Mouse (Mus musculus): Measurements from ENCODE around the gene Smarca2.

The Smarca2 gene

DNA sequence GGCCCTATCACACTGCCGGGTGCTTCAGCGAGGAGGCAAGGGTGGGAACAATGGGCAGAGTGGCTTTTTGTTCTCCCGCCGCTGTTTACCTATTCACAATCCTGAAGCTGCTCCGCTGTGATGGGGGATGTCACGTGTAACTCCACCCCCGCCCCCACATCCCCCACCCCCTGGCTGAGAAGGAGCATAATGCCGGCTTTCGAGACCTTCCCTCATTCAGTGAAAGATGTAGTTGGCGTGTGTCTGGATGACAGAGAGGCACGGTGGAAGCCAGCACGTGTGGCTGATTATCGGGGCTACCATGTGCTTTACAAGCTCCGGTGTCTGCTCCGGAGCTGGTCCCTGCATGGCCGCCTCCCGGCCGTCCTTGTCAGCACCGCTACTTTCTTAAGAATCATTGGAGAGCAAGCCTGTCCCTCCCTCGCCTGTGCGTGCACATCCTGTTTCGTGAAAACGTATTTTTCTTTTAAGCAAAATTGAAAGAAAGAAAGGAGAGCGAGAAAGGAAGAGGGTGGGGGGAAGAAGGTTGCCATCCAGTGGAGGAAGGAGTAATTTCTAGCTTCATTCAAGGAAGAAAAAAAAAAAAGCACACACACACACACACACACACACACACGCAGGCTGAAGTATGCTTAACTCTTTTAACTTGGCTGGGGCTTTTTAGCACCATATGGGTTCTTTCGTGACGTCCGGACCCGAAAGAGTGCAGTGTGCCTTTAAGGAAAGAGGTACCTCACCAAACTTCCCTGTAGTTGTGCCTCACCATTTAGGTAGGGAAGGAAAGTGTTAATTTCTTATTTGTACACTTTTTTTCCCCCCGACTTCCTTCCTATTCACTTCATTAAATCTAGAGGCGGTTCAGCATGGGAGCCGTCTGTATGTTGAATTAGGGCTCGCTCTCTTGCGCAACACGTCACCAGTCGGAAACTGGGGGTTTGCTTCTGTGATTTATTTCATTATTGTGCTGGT lies 143.0 kb downstream of the Smarca2 start:
- peak; percentile 14 for DNase-seq (ENCODE audit: low spot score)

DNA sequence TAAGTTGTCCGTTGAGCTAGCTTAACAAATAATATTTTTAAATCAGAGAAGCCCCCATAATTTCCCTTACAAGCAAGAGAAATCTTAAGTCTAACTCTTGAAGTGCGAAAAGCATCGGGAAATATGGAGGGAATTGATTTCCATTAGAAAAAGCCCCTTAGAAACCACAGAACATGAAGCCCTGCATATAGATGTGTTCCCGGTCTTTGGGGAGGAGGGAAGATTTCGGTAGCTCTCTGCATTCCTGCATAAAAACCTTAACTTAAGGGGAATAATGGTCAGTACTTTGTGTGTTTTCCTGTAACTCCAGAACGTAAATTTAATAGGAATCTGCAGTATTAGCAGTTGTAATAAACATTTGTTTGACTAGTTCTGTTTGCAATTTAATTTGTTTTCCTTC lies 143.8 kb downstream of the Smarca2 start:
- no peak for DNase-seq (ENCODE audit: low spot score)

DNA sequence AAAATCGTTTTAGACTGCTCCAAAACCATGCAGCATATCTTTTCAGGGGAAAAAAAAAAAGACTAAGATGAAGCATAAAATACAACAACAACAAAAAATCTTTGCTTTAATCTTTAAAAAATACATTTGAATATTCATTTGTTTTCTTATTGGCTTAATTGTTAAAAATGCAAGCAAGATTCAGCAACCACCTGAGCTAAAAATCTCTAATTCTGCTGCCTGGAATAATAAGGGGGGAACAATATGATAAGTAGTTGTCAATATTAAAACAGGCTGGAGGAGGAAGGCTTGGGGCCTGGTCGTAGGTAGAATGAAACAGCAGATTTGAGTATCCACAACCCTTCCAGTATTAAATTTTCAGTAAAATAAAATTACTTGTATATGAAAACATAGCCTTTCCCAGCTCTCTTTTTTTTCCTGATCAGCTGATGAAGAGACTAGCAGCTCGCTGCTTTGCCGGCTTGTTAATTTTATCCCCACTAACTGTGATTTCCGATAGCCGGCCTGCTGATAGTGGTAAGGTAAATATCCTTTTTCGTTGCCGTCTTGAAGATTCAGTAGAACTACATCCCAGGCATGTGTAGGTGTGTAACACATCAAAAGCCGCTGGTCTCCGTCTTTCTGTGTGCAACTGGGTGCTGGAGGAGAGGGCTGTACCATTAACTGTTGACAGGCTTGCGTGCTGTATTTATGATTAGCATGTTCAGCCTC lies 144.7 kb downstream of the Smarca2 start:
- no peak for DNase-seq (ENCODE audit: low spot score)

DNA sequence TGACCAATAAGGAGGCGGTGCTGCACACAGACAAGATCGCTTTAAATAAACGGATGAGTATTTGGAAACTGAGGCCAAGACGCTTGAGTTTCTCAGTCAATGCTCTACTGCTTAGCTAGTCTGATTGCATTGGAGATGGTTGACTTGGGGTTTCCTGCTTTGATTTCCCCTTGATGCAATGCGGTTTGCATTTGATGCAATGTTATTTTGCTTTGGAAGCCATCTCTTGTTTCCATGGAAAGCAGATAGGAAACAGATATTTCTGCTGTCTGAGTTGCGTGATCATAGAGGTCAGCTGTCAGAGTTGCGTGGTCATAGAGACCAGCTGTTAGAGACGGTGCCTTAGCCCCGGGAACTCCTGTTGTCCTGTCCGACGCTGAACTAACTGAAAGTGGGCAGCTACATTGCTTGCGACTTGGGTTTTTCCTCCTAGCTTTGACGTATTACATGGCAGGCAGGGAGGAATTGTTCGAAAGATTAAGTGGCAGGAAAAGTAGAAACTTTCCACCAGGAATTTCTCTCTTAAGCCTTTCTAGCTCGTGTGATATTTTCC lies 147.8 kb downstream of the Smarca2 start:
- DNase-seq (ENCODE audit: low spot score) = no peak

DNA sequence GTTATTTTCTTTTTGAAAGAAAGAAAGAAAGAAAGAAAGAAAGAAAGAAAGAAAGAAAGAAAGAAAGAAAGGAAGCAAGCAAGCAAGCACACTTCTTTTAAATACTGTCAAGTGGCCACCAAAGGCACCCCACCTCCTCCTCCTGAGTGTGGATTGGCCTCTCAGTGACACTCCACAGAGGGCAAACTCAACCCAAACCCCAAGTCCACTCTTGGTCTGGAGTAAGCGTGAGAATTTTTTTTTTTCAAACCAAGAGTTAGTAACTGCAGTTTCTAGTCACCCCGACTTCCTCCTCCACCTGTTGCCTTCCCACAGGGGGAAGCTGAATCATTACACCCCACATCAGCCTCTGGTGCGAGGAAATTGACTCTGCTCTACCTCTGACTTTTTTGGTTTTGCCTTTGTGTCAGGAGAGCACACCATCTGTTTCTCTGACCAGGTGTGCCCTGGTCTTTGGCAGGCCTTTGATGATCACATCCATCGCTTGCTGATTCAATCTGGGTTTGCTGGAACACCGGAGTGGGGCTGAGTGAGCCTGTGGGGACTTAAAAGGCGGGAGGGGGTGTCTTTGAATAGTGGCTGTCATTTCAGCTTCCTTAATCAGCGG lies 148.5 kb downstream of the Smarca2 start:
- DNase-seq (ENCODE audit: low spot score) = no peak

DNA sequence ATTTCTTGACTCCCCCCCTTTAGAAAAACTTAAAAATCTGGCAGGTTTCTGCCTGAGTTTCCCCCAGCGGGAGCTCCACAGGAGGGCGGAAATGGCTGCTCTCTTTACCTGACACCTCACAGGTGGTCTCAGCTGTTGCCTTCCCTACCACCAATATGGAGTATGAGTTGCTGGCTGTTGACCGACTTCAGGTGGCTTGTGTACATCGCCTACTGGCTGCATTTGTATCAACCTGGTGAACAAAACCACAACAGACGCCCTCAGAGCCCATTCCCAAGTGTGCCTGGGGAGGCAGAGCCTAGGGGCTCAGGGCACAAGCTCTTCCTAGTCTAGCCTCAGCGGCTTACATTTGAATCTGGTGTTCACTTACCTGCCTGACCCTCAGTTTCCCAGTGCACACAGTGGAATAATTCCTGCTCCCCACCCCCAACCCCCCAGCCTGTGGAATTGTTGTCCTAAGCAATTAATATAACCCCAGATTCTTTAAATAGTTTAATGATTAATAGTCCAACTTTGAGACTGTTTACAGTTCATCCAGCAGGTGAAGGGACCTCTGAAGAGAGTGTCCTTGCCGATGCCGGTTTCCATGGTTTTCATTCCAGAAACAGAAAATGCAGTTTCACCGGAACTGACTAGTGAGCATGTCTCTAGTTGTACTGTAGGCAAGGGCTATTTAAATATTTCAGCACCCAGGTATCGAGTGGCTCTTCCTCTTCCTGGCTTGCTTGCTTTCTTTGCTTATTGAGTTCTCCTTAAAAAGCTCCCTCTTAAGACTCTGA lies 149.4 kb downstream of the Smarca2 start:
- no peak for DNase-seq (ENCODE audit: low spot score)

DNA sequence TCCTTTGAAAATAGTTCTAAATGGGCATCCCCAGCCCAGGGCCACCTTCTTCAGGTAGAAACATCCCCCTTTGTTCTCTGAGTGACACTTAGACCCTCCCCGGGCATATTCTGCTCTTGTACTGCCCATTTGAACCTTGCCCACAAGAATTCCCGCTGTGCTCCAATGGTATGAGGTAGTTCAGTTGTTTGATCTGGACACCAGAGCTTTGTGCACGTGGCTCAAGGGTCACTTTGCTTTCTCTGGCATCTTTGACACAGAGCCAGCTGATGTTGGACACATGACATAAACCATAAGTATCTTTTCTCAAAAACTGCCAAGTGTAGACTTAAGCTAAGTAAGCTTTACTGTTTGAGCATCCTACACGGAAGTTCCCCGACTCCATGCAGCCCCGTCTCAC lies 151.1 kb downstream of the Smarca2 start:
- no peak for DNase-seq (ENCODE audit: low spot score)

DNA sequence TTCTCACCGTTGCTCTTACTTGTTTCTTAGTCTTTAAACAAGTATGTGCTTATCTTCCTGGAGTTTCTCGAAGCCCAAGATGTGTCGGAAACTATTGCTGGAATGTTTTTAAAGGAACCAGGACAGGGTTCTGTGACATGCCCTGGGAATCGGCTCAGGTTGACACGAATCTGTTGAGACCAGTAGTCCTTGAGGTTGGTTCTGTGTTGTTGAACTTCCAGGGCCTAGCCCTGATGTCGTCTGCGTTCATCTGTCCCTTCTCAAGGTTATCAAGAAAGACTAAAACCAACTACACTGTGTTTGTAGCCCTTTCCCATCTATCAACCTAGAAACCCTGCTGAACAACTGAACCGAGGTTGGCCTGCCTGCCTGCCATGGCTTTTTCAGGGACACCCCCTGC lies 151.5 kb downstream of the Smarca2 start:
- no peak for DNase-seq (ENCODE audit: low spot score)

DNA sequence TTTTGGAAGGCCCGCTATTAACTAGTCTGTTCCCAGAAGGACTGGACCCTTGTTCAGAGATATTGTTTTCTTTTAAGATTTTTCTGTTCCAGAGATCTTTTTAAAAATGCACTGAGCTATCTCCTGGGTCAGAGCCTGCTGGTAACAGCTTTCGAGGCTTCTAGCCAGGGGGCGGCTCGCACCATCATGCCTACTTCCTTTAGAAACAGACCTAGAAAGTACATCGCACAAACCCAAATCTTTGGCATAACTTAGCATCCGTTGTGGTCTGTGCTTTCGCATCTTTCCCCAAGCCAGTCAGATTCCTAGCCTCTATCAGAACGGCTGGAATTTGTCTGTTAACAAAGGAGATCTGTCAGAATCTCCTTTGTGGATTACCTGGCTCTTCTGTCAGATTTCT lies 153.3 kb downstream of the Smarca2 start:
- DNase-seq (ENCODE audit: low spot score) = no peak

DNA sequence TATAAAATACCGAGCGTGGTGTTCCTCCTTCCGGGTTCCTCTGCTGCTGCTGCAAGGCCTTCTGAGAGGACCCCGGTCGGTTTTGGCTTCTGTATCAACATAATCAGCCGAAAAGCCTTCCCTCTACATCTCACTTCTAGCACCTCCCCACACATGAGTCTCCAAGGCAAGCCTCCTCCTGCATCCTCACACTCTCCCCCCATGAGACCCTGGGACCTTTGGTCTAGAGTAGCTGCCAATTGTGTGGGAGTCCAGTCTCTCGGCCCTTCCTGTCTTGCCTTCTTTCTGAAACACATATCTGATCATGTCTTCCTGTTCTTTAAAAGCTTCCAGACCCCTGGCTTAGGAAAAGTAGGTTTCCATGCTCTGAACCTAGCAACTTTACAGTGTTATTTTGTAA lies 153.8 kb downstream of the Smarca2 start:
- no peak for DNase-seq (ENCODE audit: low spot score)

DNA sequence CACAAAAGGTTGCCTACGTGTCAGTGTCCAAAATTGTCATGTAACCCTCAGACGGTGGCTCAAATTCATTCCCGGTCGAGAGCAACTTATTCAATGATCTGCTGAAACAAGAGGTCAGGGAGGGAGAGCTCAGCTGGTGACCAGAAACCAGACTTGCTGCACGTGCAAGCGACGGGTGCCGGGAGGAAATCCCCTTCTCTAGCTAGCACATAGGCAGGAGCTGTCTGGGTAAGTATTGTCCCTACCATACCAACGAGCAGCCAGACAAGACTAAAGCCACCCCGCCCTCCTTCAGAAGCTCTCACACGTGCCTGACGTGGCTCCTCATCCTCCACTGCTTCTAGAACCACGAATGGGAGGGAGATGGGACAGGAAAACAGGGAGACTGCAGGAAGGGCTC lies 154.4 kb downstream of the Smarca2 start:
- DNase-seq (ENCODE audit: low spot score) = no peak

DNA sequence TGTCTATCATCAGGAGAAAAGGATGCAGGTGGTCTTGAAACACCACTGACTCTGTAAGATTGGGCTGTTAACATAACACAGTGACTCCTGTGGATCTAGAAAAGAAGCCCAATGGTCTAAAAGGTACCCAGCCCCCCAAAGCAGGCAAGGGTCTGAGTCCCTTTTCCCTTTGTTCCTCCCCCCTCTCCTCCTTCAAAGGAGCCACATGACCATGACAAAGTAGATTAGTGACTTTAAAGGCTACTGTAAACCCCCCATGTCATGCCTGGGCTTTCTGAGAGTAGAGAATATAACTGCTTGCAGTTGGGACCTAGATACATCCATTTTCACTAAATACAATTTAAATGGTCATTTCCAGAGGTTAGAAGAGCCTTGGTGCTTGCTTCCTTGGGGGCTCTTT lies 156.4 kb downstream of the Smarca2 start:
- no peak for DNase-seq (ENCODE audit: low spot score)

DNA sequence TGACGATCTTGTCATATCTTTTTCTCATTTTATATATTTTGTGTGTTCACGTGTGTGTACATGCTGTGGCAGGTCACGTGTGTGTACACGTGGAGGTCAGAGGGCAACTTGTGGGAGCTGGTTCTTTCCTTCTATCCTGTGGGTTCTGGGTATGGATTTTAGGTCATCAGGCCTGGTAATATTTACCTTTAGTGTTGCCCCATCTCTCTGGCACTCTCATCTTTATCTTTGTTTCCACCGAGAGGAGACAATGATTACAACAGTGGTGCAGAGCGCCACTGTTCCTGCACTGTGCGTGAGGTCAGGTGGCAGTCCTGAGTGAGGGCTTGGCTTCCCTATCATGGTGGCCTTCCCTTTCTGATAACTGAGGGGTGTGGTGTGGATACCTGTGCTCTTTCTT lies 160.6 kb downstream of the Smarca2 start:
- no peak for DNase-seq (ENCODE audit: low spot score)

DNA sequence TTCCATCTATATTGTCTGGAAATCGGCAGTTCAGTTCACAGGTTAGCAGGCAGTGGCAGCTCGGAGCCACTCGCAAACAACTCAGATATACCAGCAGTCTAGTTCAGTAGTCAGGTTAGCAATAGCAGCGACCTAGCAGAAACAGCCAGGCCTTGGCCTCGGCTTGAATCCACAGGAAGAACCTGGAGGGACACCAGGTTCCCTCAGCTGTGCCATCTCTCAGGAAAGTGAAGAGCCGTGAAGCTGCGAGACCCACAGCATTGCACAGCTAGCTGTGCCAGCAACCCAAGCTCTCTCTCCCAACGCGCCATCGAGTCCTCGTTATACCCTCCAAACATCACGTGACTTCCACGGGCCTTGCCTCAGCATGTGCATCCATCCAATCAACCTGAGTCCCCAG lies 162.6 kb downstream of the Smarca2 start:
- no peak for DNase-seq (ENCODE audit: low spot score)

DNA sequence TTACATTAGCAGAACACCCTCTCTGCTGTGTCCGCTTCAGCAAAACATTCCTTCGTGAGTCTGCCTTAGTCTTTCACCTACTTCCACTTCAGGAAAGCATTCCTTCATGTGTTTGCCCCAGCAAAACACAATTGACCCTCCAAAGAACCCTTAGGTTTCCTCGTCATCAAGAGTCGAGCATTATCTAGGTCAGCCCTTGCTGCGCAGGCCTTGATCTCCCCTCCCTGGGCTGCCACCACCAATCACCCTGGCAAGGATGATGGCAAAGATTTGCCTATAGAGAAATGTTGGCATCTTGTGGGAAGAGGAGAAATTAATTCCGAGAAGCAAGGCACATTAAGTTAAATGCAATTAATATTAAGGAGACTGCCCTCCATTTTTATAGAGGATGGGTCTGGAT lies 163.1 kb downstream of the Smarca2 start:
- DNase-seq (ENCODE audit: low spot score) = no peak

DNA sequence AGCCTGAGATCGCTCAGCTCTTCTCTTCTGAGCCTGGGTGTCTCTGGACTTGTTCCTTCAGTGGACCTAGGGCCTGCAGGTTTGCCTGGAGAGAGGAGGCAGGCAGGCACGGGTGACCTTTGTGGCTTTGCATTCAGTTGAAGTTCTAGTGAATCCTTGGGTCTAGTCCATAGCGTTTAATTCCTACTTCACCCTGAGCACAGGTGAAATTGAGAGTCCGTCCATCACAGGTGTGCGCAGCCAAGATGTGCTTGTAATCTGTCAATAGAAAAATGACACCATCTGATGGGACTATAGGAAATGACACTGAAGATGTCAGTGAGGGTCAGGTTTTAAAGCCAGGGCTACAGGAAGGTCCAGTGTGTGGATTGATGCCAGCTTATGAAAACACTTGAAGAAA lies 164.0 kb downstream of the Smarca2 start:
- no peak for DNase-seq (ENCODE audit: low spot score)

DNA sequence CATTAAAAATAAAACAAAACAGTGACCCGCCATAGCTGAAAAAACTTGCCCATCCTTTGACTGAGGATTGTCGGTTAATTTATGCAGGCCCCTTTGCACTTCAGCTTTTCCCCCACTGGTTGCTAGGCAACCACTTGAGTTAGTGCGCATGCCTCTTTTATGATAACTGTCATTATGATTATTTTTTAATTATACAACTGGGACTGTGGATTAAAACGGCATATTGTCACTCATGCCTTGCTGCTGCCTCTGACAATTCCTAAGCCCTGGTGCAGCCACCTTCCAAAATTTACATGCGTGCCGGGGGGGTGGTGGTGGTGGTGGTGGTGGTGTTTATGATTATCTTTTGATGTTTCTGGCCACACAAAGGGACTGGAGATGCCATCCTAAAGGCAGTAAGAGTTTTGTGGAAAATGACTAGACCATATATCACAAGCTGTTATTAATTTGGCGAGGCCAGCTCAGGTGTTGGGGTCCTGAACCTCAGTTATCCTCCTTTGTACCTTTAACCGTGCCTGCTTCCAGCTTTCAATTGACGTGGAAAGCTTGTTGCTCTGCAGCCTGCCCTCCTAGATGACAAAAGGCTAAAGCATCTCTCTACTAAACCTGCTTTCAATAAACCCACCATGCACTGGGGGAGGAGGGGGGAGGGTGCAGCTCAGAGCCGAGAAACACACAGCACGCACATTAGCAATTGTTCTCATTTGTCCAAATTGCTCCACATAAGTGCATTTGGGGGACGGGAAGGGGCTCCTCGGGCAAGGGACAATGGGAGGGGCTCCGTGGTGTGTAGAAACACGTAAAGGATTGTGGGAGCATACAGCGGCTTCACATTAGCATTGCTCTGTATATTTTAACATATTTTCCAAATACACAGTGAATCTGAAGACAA lies 165.0 kb downstream of the Smarca2 start:
- no peak for DNase-seq (ENCODE audit: low spot score)

DNA sequence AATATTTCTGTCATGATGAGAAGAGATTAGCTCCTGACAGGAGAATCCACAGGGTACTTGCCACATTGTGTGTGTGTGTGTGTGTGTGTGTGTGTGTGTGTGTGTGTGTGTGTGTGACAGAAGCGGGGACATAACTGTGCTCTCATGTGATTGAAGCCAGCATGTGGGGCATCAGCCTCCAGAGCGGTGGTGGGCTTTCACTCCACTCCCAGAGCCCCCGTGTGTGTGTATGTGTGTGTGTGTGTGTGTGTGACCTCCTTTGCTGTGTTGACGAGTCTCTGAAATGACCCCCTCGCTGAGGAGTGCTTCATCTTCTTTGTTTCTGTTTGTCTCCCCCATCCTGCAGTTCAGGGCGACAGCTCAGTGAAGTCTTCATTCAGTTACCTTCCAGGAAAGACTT lies 165.7 kb downstream of the Smarca2 start:
- DNase-seq (ENCODE audit: low spot score) = no peak

DNA sequence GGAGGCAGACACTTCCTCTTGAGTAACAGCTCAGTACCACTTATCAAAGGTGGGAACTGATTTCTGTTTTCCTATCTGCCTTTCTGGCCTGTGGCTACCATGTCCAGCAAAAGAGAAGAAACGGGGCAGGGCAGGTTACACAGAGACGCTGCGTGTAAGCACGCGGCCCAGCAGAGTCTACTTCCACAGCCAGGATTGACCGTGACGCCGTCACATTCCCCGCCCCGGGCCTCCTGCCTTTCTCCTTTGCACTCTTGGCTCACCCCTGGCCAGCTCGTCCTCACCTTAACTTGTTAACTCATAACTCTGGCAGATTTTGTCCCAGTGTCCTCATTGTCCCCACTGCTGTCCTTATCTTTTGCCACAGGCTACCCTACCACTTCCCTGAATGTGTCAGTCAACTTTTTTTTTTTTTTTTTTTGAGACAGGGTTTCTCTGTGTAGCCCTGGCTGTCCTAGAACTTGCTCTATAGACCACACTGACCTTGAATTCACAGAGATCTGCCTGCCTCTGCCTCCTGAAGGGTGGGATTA lies 167.3 kb downstream of the Smarca2 start:
- no peak for DNase-seq (ENCODE audit: low spot score)
